Mouse (Mus musculus): ENCODE measurements around the gene Ppfibp2. TPM values are rescaled to one million over a fixed set of nuclear protein-coding genes. Genes with fewer than 3 reads are reported as not detected.

Gene Ppfibp2
- total RNA-seq, 2 experiments from 2014 or later, result 9.3 to 14.9 TPM

- no peak for ATAC-seq (ENCODE audit: poor library complexity, severe bottlenecking)
These were observed 157.1 kb downstream of the Ppfibp2 start for GRCm38 (mm10) chr7:107752031-107752520.

DNA sequence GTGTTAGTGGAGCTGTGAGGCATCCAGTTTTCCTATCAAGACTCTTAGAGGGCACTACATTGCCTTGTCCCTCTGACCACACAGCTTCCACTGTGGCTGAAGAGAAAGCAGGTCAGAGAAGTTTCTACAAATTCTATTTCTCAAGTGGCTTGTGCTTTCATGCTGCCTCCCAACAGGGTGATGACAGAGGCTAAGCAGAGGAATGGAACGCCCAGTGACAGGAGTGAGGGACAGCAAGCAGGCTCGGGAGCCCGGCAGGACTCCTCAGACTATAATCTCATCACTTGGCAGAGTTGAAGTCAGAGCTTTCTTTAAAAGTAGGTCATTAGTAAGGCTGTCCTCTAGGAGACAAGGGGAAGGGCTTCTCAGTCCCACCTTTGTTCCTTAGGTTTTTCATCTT, 160.9 kb downstream of the Ppfibp2 start:
- no peak for ATAC-seq (ENCODE audit: poor library complexity, severe bottlenecking)

- ATAC-seq (ENCODE audit: poor library complexity, severe bottlenecking), result no peak
These were observed 161.7 kb downstream of the Ppfibp2 start for GRCm38 (mm10) chr7:107756748-107757147.

- 0 out of 2 replicates have a peak, but pooled peaks have one; percentile 35 for ATAC-seq (ENCODE audit: poor library complexity, severe bottlenecking)
These were observed 162.5 kb downstream of the Ppfibp2 start, which contains the start of gene Cyb5r2 for GRCm38 (mm10) chr7:107757308-107758151. Gene Cyb5r2, minus strand, starts transcription at chr7:107758032.

DNA sequence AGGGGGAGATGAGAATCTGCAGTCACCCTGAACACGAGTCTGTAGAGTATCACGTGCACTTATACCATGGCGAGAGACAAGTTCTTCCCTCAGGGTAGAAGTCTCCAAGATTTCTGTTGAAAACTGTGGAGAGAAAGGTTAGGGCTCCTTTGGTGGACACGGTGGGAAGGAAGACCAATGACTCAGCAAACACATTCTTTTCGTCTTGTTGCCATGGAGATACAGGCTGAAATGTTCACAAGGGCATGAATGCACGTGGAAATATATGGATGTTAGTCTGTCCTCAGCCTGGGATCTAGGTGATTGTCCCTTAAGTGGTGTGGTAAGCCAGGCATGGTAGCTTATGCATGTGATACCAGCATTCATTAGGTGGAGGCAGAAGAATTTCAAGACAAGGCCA, 175.8 kb downstream of the Ppfibp2 start:
- no peak for ATAC-seq (ENCODE audit: poor library complexity, severe bottlenecking)

GRCm38 (mm10) chr7:107778216-107778615, 183.2 kb downstream of the Ppfibp2 start:
- no peak for ATAC-seq (ENCODE audit: poor library complexity, severe bottlenecking)

DNA sequence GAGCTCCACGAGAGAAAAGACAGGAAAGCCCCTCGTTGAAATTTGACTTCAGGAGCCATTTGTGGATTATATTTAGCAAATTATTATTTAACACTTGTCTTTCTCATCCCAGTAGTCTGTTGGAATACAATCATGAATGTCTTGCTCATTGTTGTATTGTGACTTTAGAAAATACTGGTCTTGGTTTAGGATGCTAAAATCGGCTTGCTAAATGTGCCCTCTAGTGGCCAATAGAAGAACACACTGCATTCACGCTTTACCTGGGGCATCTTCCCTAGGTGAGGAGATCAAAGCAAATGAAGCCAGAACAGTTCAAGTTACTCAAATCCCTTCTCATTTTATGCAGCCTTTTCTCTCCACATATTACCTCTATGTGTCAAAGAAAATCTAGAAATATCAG, 184.6 kb downstream of the Ppfibp2 start:
- peak; percentile 52 for ATAC-seq (ENCODE audit: poor library complexity, severe bottlenecking)

DNA sequence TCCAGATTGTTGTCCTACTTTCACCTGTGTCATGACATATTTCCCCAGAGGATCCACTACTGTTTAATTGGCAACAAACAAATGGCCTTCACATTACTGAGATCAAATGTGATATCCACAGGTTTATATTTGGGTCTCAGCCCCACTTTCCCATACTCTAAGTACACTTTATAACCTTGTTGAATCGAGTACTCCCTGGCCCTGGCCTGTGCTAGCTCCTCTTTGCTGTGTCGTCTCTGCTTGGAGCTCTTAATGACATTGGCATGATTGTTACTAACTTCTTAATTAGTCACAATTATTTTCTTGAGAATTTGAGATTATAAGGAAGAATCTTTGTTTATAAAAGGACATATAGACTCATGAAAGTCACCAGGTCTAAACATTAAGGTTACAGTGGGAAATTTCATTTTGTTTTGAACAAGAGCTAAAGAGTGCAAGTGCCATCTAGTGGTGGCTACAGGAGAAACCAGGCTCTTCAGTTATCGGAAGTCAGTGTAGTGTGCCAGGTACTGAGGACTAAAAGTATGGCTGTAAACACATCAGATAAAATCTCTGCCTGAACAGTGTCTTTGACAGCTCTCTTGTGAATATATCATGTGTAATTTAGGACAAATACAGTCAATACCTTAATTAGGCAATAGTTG, 193.1 kb downstream of the Ppfibp2 start:
- ATAC-seq (ENCODE audit: poor library complexity, severe bottlenecking), result peak; percentile 59

DNA sequence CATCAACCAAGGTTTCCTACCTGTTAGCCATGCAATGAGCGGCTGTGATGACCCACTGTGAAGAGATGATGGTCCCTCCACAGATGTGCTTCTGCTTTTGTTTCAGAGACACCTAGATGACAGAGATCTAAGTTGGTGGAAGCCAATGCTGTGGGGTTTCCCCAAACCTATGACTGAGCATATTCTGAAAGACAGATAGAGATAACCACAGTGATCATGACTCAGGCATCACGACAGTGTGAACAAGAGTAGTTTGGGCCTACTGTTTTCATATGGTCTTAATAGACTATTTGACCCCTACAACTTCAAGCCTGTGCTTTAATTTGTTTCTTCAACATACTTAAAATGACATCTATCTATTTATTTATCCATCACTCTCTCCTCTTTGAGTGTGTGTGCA, 201.5 kb downstream of the Ppfibp2 start:
- no peak for ATAC-seq (ENCODE audit: poor library complexity, severe bottlenecking)

Other genes with a start within 250 kb of the Ppfibp2 start
- gene Syt9, start 224.5 kb upstream of the Ppfibp2 start, total RNA-seq (2015), result not detected in 2 replicates
- not detected in 2 replicates for gene Syt9, start 224.5 kb upstream of the Ppfibp2 start, total RNA-seq (2017)
- gene Olfml1, start 27.8 kb upstream of the Ppfibp2 start, total RNA-seq (2015), result not detected in 2 replicates
- gene Olfml1, start 27.8 kb upstream of the Ppfibp2 start, total RNA-seq (2017), result not detected in 2 replicates
- gene 5330417H12Rik, start 30.0 kb downstream of the Ppfibp2 start, total RNA-seq (2015), result not detected in 2 replicates
- not detected in 2 replicates for gene 5330417H12Rik, start 30.0 kb downstream of the Ppfibp2 start, total RNA-seq (2017)
- gene Cyb5r2, start 162.8 kb downstream of the Ppfibp2 start, total RNA-seq (2015), result not detected in 2 replicates
- not detected in 2 replicates for gene Cyb5r2, start 162.8 kb downstream of the Ppfibp2 start, total RNA-seq (2017)
- gene Ovch2, start 206.0 kb downstream of the Ppfibp2 start, total RNA-seq (2015), result not detected in 2 replicates
- not detected in 2 replicates for gene Ovch2, start 206.0 kb downstream of the Ppfibp2 start, total RNA-seq (2017)
- gene Olfr467, start 217.1 kb downstream of the Ppfibp2 start, total RNA-seq (2015), result not detected in 2 replicates
- gene Olfr467, start 217.1 kb downstream of the Ppfibp2 start, total RNA-seq (2017), result not detected in 2 replicates
- gene Olfr469, start 230.3 kb downstream of the Ppfibp2 start, total RNA-seq (2015), result not detected in 2 replicates
- gene Olfr469, start 230.3 kb downstream of the Ppfibp2 start, total RNA-seq (2017), result not detected in 2 replicates

Data from megakaryocyte, adult 5-6 weeks (primary cell).